Mouse (Mus musculus): ENCODE data around the gene Galk2. TPM values are rescaled to one million over a fixed set of nuclear protein-coding genes. Genes with fewer than 3 reads are reported as not detected.

Galk2 gene
- polyA plus RNA-seq, 1 experiment from 2014 or later, result 37.3 TPM

DNA sequence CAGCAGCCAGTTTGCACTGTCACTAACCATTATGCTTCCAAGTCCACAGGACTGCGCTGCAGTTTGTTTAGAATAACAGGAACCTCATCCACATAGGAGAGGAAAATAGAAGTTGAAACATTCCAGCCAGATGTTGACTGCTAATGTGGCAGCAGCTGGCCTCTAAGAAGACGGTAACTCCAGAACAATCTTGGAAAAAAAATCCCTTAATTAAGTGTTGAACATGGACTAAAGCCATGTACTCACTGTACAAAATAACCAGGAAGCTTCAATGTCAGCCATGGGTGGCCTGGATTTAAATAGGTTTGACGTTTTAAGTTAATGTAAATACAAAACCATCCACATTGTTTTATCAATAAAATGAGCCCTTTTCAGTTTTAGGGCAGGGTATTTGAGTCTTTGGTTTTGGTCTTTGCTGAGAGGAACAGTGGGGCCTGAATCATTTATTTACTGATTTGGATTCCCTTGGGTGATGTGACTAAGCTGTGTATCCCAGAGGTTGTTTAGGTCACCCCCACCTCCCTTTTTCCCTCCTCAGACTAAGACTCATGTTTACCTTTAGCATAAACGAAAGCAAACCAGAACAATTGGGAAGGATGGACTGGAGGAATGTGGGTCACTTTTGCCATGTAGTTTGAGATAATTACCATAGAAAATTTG lies 47.6 kb downstream of the Galk2 start:
- no peaks in the 10 kb centered on the region for H3K9me3 ChIP-seq (replicated peaks; ENCODE audit: control insufficient read depth, low read length)
- no peaks in the 10 kb centered on the region for H3K4me1 ChIP-seq (ENCODE audit: control insufficient read depth, insufficient read depth, low read length)
- H3K27me3 ChIP-seq (ENCODE audit: control insufficient read depth, insufficient read depth, low read length), result no peaks in the 10 kb centered on the region
- no peaks in the 10 kb centered on the region for H3K36me3 ChIP-seq (replicated peaks; ENCODE audit: control insufficient read depth, insufficient read depth, low read depth, low read length)
- DNase-seq (ENCODE audit: low spot score) (no peak), ATAC-seq (replicated peaks; ENCODE audit: insufficient number of reproducible peaks, low FRiP score, low TSS enrichment, low read depth) (no peak)
- no peak overlapping the region for H3K4me3 ChIP-seq (ENCODE audit: low read depth, low read length)
- no peak overlapping the region for H3K9ac ChIP-seq (replicated peaks; ENCODE audit: low read length)
- no peak overlapping the region for H3K4me2 ChIP-seq (ENCODE audit: low read depth, low read length)
- WGBS, result 73% methylated on average over 4 of the region's 4 CpGs
- no peak overlapping the region for H3K27ac ChIP-seq (replicated peaks; ENCODE audit: low read depth, low read length)

DNA sequence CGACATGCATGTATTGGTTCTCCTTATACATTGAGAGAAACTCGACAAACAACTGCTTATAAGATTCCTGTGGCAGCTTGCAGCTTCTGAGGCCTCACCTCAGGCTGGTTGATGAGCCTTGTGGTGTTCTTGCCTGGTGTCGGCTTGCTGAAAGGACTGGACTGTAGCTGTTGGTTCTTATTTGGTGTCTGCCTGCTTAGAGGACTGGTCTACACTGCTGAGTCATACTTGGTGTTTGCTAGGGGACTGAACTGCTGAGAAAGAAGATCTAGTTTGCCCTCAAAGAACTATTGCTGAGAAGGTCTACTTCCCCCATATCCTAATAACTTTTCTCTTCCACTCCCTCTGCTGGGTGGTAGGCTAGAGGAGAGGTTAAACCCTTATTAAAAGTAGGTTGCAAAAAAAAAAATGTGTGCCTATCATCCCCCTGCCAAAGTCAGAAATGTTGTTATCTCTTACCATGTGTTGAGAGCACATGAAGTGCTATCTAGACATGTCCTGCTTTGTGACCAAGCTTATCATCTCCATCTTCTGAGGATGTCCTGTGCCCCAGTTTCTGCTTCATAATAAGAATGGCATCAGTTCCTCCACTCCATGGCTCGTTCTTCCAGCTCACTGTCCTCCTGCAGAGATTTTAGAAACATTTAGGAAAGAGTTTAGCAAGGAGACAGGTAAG lies 48.8 kb downstream of the Galk2 start:
- WGBS, result 91% methylated on average over 4 of the region's 4 CpGs
- no peaks in the 10 kb centered on the region for H3K27me3 ChIP-seq (ENCODE audit: control insufficient read depth, insufficient read depth, low read length)
- H3K4me1 ChIP-seq (ENCODE audit: control insufficient read depth, insufficient read depth, low read length), result no peaks in the 10 kb centered on the region
- no peaks in the 10 kb centered on the region for H3K36me3 ChIP-seq (replicated peaks; ENCODE audit: control insufficient read depth, insufficient read depth, low read depth, low read length)
- no peak overlapping the region for H3K9ac ChIP-seq (replicated peaks; ENCODE audit: low read length)
- H3K4me3 ChIP-seq (ENCODE audit: low read depth, low read length), result no peak overlapping the region
- DNase-seq (ENCODE audit: low spot score), result no peak
- H3K27ac ChIP-seq (replicated peaks; ENCODE audit: low read depth, low read length), result no peak overlapping the region
- no peak overlapping the region for H3K4me2 ChIP-seq (ENCODE audit: low read depth, low read length)
- no peaks in the 10 kb centered on the region for H3K9me3 ChIP-seq (replicated peaks; ENCODE audit: control insufficient read depth, low read length)
- ATAC-seq (replicated peaks; ENCODE audit: insufficient number of reproducible peaks, low FRiP score, low TSS enrichment, low read depth), result no peak

DNA sequence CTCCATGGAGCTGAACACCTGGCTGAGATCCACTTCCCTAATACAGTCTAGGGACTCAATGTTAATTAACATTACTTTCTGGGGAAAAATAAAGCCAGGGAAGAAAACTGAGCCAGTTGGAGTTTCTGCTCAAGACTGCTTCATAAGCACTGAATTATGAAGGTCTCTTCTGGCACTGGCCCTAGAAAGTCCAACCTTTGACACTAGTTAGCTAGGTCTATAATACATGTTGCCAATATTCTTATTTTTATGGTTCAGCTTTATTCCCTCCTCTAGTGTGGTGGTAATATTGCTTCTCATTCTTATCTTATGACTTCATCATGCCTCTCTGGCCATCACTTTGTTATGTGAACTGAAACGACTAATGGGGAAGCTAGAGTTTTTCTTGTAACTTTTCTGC lies 55.3 kb downstream of the Galk2 start:
- Histone ChIP-seq H3K27ac (replicated peaks; ENCODE audit: low read depth, low read length) (no peak overlapping the region), H3K4me3 (ENCODE audit: low read depth, low read length) (no peak overlapping the region), H3K9me3 (replicated peaks; ENCODE audit: control insufficient read depth, low read length) (no peaks in the 10 kb centered on the region), H3K9ac (replicated peaks; ENCODE audit: low read length) (no peak overlapping the region), H3K4me2 (ENCODE audit: low read depth, low read length) (no peak overlapping the region), H3K36me3 (replicated peaks; ENCODE audit: control insufficient read depth, insufficient read depth, low read depth, low read length) (no peaks in the 10 kb centered on the region), H3K27me3 (ENCODE audit: control insufficient read depth, insufficient read depth, low read length) (no peaks in the 10 kb centered on the region), H3K4me1 (ENCODE audit: control insufficient read depth, insufficient read depth, low read length) (no peaks in the 10 kb centered on the region)
- DNase-seq (ENCODE audit: low spot score) (no peak), ATAC-seq (replicated peaks; ENCODE audit: insufficient number of reproducible peaks, low FRiP score, low TSS enrichment, low read depth) (no peak)
- WGBS, result 84% methylated on average over 1 of the region's 1 CpGs

DNA sequence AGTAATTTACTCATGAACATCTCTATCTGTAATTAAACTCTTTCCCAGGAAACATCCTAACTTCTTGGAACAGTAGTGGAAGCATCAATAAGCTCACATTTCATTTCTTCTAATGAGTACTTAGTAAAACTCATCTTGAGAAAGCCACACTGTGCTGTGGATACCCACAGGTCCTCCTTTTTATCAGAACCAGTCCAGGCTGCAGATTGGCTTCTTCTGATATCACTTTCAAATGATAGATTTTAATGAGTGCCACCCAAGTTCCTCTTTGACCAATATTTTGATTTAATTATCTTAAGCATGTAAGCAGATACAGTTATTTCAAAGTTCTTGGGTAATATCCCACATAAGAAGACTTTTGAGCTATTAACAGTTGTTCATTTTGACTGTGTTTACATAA lies 55.8 kb downstream of the Galk2 start:
- DNase-seq (ENCODE audit: low spot score) (no peak), ATAC-seq (replicated peaks; ENCODE audit: insufficient number of reproducible peaks, low FRiP score, low TSS enrichment, low read depth) (no peak)
- no peaks in the 10 kb centered on the region for H3K4me1 ChIP-seq (ENCODE audit: control insufficient read depth, insufficient read depth, low read length)
- H3K36me3 ChIP-seq (replicated peaks; ENCODE audit: control insufficient read depth, insufficient read depth, low read depth, low read length), result no peaks in the 10 kb centered on the region
- no peak overlapping the region for H3K4me3 ChIP-seq (ENCODE audit: low read depth, low read length)
- H3K4me2 ChIP-seq (ENCODE audit: low read depth, low read length), result no peak overlapping the region
- no peak overlapping the region for H3K27ac ChIP-seq (replicated peaks; ENCODE audit: low read depth, low read length)
- no peaks in the 10 kb centered on the region for H3K9me3 ChIP-seq (replicated peaks; ENCODE audit: control insufficient read depth, low read length)
- no peak overlapping the region for H3K9ac ChIP-seq (replicated peaks; ENCODE audit: low read length)
- H3K27me3 ChIP-seq (ENCODE audit: control insufficient read depth, insufficient read depth, low read length), result no peaks in the 10 kb centered on the region

GRCm38 (mm10) chr2:125916652-125917296 lies 57.9 kb downstream of the Galk2 start:
- WGBS, result 55% methylated on average over 11 of the region's 11 CpGs
- ATAC-seq (replicated peaks; ENCODE audit: insufficient number of reproducible peaks, low FRiP score, low TSS enrichment, low read depth) (no peak), DNase-seq (ENCODE audit: low spot score) (no peak)
- no peaks in the 10 kb centered on the region for H3K27me3 ChIP-seq (ENCODE audit: control insufficient read depth, insufficient read depth, low read length)
- no peak overlapping the region for H3K4me3 ChIP-seq (ENCODE audit: low read depth, low read length)
- no peak overlapping the region for H3K27ac ChIP-seq (replicated peaks; ENCODE audit: low read depth, low read length)
- H3K9ac ChIP-seq (replicated peaks; ENCODE audit: low read length), result no peak overlapping the region
- H3K4me2 ChIP-seq (ENCODE audit: low read depth, low read length), result no peak overlapping the region
- no peaks in the 10 kb centered on the region for H3K9me3 ChIP-seq (replicated peaks; ENCODE audit: control insufficient read depth, low read length)
- H3K36me3 ChIP-seq (replicated peaks; ENCODE audit: control insufficient read depth, insufficient read depth, low read depth, low read length), result no peaks in the 10 kb centered on the region
- no peaks in the 10 kb centered on the region for H3K4me1 ChIP-seq (ENCODE audit: control insufficient read depth, insufficient read depth, low read length)

DNA sequence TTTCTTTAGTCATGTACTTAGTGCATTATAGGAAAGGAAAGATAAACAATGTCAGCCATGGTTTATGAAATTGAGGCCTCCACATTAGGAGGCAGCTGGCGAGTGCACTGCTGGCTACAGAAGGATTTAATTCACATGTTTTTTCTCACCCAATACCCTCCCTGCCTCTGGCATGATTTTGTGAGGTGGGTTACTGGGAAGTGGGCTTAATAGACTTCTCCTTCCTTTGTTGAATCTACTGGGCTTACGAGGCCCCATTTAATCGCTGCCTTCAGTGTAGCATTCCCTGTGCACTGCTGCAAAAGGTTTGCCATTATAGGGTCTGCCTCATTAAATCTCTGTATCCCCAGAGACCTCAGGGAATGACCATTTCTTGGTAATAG lies 58.4 kb downstream of the Galk2 start:
- DNase-seq (ENCODE audit: low spot score) (no peak), ATAC-seq (replicated peaks; ENCODE audit: insufficient number of reproducible peaks, low FRiP score, low TSS enrichment, low read depth) (no peak)
- H3K4me3 ChIP-seq (ENCODE audit: low read depth, low read length), result no peak overlapping the region
- no peak overlapping the region for H3K9ac ChIP-seq (replicated peaks; ENCODE audit: low read length)
- no peaks in the 10 kb centered on the region for H3K27me3 ChIP-seq (ENCODE audit: control insufficient read depth, insufficient read depth, low read length)
- H3K27ac ChIP-seq (replicated peaks; ENCODE audit: low read depth, low read length), result no peak overlapping the region
- H3K4me1 ChIP-seq (ENCODE audit: control insufficient read depth, insufficient read depth, low read length), result no peaks in the 10 kb centered on the region
- no peak overlapping the region for H3K4me2 ChIP-seq (ENCODE audit: low read depth, low read length)
- WGBS, result 54% methylated on average over 3 of the region's 3 CpGs
- H3K36me3 ChIP-seq (replicated peaks; ENCODE audit: control insufficient read depth, insufficient read depth, low read depth, low read length), result no peaks in the 10 kb centered on the region
- H3K9me3 ChIP-seq (replicated peaks; ENCODE audit: control insufficient read depth, low read length), result no peaks in the 10 kb centered on the region

GRCm38 (mm10) chr2:125921273-125921672 lies 62.4 kb downstream of the Galk2 start:
- DNase-seq (ENCODE audit: low spot score) (no peak), ATAC-seq (replicated peaks; ENCODE audit: insufficient number of reproducible peaks, low FRiP score, low TSS enrichment, low read depth) (no peak)
- no peak overlapping the region for H3K4me2 ChIP-seq (ENCODE audit: low read depth, low read length)
- H3K36me3 ChIP-seq (replicated peaks; ENCODE audit: control insufficient read depth, insufficient read depth, low read depth, low read length), result no peaks in the 10 kb centered on the region
- H3K27me3 ChIP-seq (ENCODE audit: control insufficient read depth, insufficient read depth, low read length), result no peaks in the 10 kb centered on the region
- no peak overlapping the region for H3K4me3 ChIP-seq (ENCODE audit: low read depth, low read length)
- H3K9ac ChIP-seq (replicated peaks; ENCODE audit: low read length), result no peak overlapping the region
- no peak overlapping the region for H3K27ac ChIP-seq (replicated peaks; ENCODE audit: low read depth, low read length)
- no peaks in the 10 kb centered on the region for H3K9me3 ChIP-seq (replicated peaks; ENCODE audit: control insufficient read depth, low read length)
- H3K4me1 ChIP-seq (ENCODE audit: control insufficient read depth, insufficient read depth, low read length), result no peaks in the 10 kb centered on the region
- 48% methylated on average over 5 of the region's 5 CpGs for WGBS

- Histone ChIP-seq H3K9ac (replicated peaks; ENCODE audit: low read length) (no peak overlapping the region), H3K36me3 (replicated peaks; ENCODE audit: control insufficient read depth, insufficient read depth, low read depth, low read length) (no peaks in the 10 kb centered on the region), H3K4me3 (ENCODE audit: low read depth, low read length) (no peak overlapping the region), H3K9me3 (replicated peaks; ENCODE audit: control insufficient read depth, low read length) (no peaks in the 10 kb centered on the region), H3K27ac (replicated peaks; ENCODE audit: low read depth, low read length) (no peak overlapping the region), H3K4me1 (ENCODE audit: control insufficient read depth, insufficient read depth, low read length) (no peaks in the 10 kb centered on the region), H3K27me3 (ENCODE audit: control insufficient read depth, insufficient read depth, low read length) (no peaks in the 10 kb centered on the region), H3K4me2 (ENCODE audit: low read depth, low read length) (no peak overlapping the region)
- DNase-seq (ENCODE audit: low spot score) (no peak), ATAC-seq (replicated peaks; ENCODE audit: insufficient number of reproducible peaks, low FRiP score, low TSS enrichment, low read depth) (no peak)
- 92% methylated on average over 5 of the region's 5 CpGs for WGBS
Measured at GRCm38 (mm10) chr2:125922149-125922548, 63.2 kb downstream of the Galk2 start.

Data from embryonic facial prominence, embryonic 11.5 days (tissue).